Mouse (Mus musculus) brain, adult 10 weeks (tissue): ENCODE data around the gene Hist1h2af. TPM values are rescaled to one million over a fixed set of nuclear protein-coding genes. Genes with fewer than 3 reads are reported as not detected.

ENCODE experiments used
- polyA plus RNA-seq: library from polyadenylated mRNA; stranded (reverse); fragments of 350-450 nt; fragmentation: Illumina TruSeq; extraction: RNeasy Lipid Tissue Mini Kit (QIAGEN cat#74804); gene quantifications from one replicate; pipeline ENCODE4 v1.2.3, GENCODE M21; 2015; ENCODE audit warnings: low read depth, low replicate concordance

The Hist1h2af gene
- polyA plus RNA-seq, 1 experiment from 2014 or later = not detected

Other genes starting within 250 kb of the Hist1h2af start
- 30.7 TPM for gene Zfp322a, start 164.7 kb upstream of the Hist1h2af start, polyA plus RNA-seq
- gene Abt1, start 110.0 kb upstream of the Hist1h2af start, polyA plus RNA-seq = 6.8 TPM
- gene Btn1a1, start 68.0 kb upstream of the Hist1h2af start, polyA plus RNA-seq = not detected
- gene Btn2a2, start 45.0 kb upstream of the Hist1h2af start, polyA plus RNA-seq = 1.8 TPM
- 5.4 TPM for gene Hist1h4h, start 2.9 kb upstream of the Hist1h2af start, polyA plus RNA-seq
- gene Hist1h3g, start 1.5 kb downstream of the Hist1h2af start, polyA plus RNA-seq = not detected
- 0.37 TPM for gene Hist1h2bh, start 9.5 kb downstream of the Hist1h2af start, polyA plus RNA-seq
- not detected for gene Hist1h3f, start 10.1 kb downstream of the Hist1h2af start, polyA plus RNA-seq
- not detected for gene Hist1h4f, start 17.7 kb downstream of the Hist1h2af start, polyA plus RNA-seq
- gene Hist1h1d, start 19.4 kb downstream of the Hist1h2af start, polyA plus RNA-seq = 0.06 TPM
- not detected for gene Hist1h3e, start 28.5 kb downstream of the Hist1h2af start, polyA plus RNA-seq
- gene Hist1h2ae, start 37.3 kb downstream of the Hist1h2af start, polyA plus RNA-seq = not detected
- 3.5 TPM for gene Hist1h2bg, start 37.5 kb downstream of the Hist1h2af start, polyA plus RNA-seq
- not detected for gene Hist1h2bf, start 40.3 kb downstream of the Hist1h2af start, polyA plus RNA-seq
- gene Hist1h2ad, start 40.5 kb downstream of the Hist1h2af start, polyA plus RNA-seq = not detected
- 0.76 TPM for gene Hist1h3d, start 41.9 kb downstream of the Hist1h2af start, polyA plus RNA-seq
- gene Hist1h4d, start 47.7 kb downstream of the Hist1h2af start, polyA plus RNA-seq = not detected
- gene Hist1h2be, start 87.2 kb downstream of the Hist1h2af start, polyA plus RNA-seq = 6.4 TPM
- 3.1 TPM for gene Hist1h1e, start 88.7 kb downstream of the Hist1h2af start, polyA plus RNA-seq
- 2.0 TPM for gene Hist1h2ac, start 150.0 kb downstream of the Hist1h2af start, polyA plus RNA-seq
- 79.4 TPM for gene Hist1h2bc, start 150.3 kb downstream of the Hist1h2af start, polyA plus RNA-seq
- not detected for gene Hist1h1t, start 161.9 kb downstream of the Hist1h2af start, polyA plus RNA-seq
- 1.3 TPM for gene Hist1h4c, start 164.5 kb downstream of the Hist1h2af start, polyA plus RNA-seq
- gene Hfe, start 176.9 kb downstream of the Hist1h2af start, polyA plus RNA-seq = 4.4 TPM
- 35.3 TPM for gene Hist1h1c, start 204.9 kb downstream of the Hist1h2af start, polyA plus RNA-seq
- gene Hist1h3c, start 211.7 kb downstream of the Hist1h2af start, polyA plus RNA-seq = not detected
- gene Hist1h2bb, start 212.8 kb downstream of the Hist1h2af start, polyA plus RNA-seq = not detected
- not detected for gene Hist1h2ab, start 217.2 kb downstream of the Hist1h2af start, polyA plus RNA-seq
- not detected for gene Hist1h3b, start 218.4 kb downstream of the Hist1h2af start, polyA plus RNA-seq
- gene Hist1h4b, start 223.1 kb downstream of the Hist1h2af start, polyA plus RNA-seq = not detected
- not detected for gene Hist1h4a, start 227.3 kb downstream of the Hist1h2af start, polyA plus RNA-seq
- not detected for gene Hist1h3a, start 228.5 kb downstream of the Hist1h2af start, polyA plus RNA-seq
- not detected for gene Hist1h1a, start 229.8 kb downstream of the Hist1h2af start, polyA plus RNA-seq
- not detected for gene Trim38, start 236.0 kb downstream of the Hist1h2af start, polyA plus RNA-seq